Mouse (Mus musculus): ENCODE measurements around the gene Gsg1l. TPM values are rescaled to one million over a fixed set of nuclear protein-coding genes. Genes with fewer than 3 reads are reported as not detected.

Gsg1l gene
- polyA plus RNA-seq, 1 experiment from 2014 or later = 0.69 TPM

DNA sequence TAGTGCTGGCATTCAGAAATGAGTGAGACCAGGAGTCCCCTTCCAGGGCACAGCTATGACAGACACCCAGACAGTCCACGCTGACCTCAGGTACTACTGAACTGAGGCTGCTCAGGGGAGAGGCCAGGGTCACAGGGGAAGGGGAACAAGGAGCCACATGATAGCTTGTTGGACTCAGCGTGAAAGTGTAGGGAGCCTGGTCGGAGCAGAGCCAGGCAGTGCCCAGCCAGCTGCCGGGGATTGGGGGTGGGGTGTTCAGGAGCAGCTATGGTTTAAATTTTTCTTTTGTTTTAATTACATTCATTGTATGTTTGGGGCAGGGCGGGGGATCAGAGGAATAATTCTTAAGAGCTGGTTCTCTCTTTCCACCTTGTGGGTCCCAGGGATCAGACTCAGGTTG lies 253.7 kb downstream of the Gsg1l start:
- ATAC-seq (ENCODE audit: insufficient read depth, low FRiP score, low read depth) = no peak
- Histone ChIP-seq H3K4me2 (no peak overlapping the region), H3K27me3 (replicated peaks) (no peaks in the 10 kb centered on the region), H3K4me1 (peaks cover 12% of the 10 kb centered on the region), H3K27ac (no peak overlapping the region), H3K36me3 (no peaks in the 10 kb centered on the region; the same call in 1 of the 2 replicates), H3K9ac (no peak overlapping the region), H3K9me3 (no peaks in the 10 kb centered on the region), H3K4me3 (replicated peaks) (no peak overlapping the region)
- 74% methylated on average over 5 of the region's 5 CpGs for WGBS

Other genes starting within 250 kb of the Gsg1l start
- 35.1 and 35.6 TPM in 2 replicates for gene Xpo6, start 118.1 kb upstream of the Gsg1l start, polyA plus RNA-seq (2015; fragmentation: Nextera tagmentation; extraction: Ambion mirVana)
- 19.1 and 21.5 TPM in 2 replicates for gene Sbk1, start 190.2 kb upstream of the Gsg1l start, polyA plus RNA-seq (2015; fragmentation: Nextera tagmentation; extraction: Ambion mirVana)

Measured in stomach, embryonic 15.5 days (tissue).